ENCODE assay signal across 22 mouse cellular contexts in genomic region chr9:45090811-45091210, GRCm38 (mm10). TPM values are rescaled to one million over a fixed set of nuclear protein-coding genes. Genes with fewer than 3 reads are reported as not detected.
DNase-seq lines count a peak whose midpoint lies in the region; ATAC-seq and TF ChIP-seq lines count a peak whose summit lies in the region.
"Had no signal": no experiment of that assay in that cellular context is flagged by ENCODE, and none has a peak within 500 bp of the region (broad histone marks: within the 10 kb centered on the region; RNA-seq: fewer than 3 reads in every experiment).

No protein-coding gene starts in this region.

- no peak overlapping the region for H3K4me3 ChIP-seq in hindbrain, postnatal 0 days (ENCODE audit: low read length)
- no peak overlapping the region for H3K4me3 ChIP-seq in hindbrain, embryonic 11.5 days (ENCODE audit: low read depth, low read length)
- no peak overlapping the region for H3K4me3 ChIP-seq in lung, embryonic 14.5 days (ENCODE audit: low read depth, low read length)
- no peak overlapping the region for H3K4me3 ChIP-seq in CH12.LX (replicated peaks in 1 of 3; ENCODE audit: low read depth in 2 of 3, low read length in 2 of 3, poor library complexity in 1 of 3)
- H3K4me3 ChIP-seq: hindbrain, embryonic 10.5 days; kidney, embryonic 15.5 days; midbrain, embryonic 10.5 days; neural tube, embryonic 13.5 days had no signal

- in situ Hi-C loops in CH12.LX (cut with MboI; ENCODE audit: low pct_ligation_motif_present, low pct_unique_long_range_greater_than_20kb, low sequenced_read_pairs), result loop anchor here (5.0 kb wide), 1 partner anchor 64 kb away; no protein-coding TSS in a partner anchor

- dilution Hi-C loops in CH12.LX (cut with MboI; ENCODE audit: extremely low pct_ligation_motif_present, extremely low pct_unique_long_range_greater_than_20kb, low sequenced_read_pairs), result no loop called here

- no peak for TF ChIP-seq POLR2A in CH12.LX (IDR thresholded peaks at IDR 0.05; ENCODE audit: low read depth, low read length)

- H3K27me3 ChIP-seq in hindbrain, postnatal 0 days (ENCODE audit: insufficient read depth, low read length), result no peaks in the 10 kb centered on the region
- no peaks in the 10 kb centered on the region for H3K27me3 ChIP-seq in hindbrain, embryonic 11.5 days (ENCODE audit: control insufficient read depth, insufficient read depth, low read length)
- no peaks in the 10 kb centered on the region for H3K27me3 ChIP-seq in lung, embryonic 14.5 days (ENCODE audit: insufficient read depth, low read length)
- H3K27me3 ChIP-seq in CH12.LX (replicated peaks), result no peaks in the 10 kb centered on the region
- H3K27me3 ChIP-seq: kidney, embryonic 15.5 days had no signal

- H3K4me1 ChIP-seq in hindbrain, postnatal 0 days (ENCODE audit: insufficient read depth, low read length), result no peaks in the 10 kb centered on the region
- no peaks in the 10 kb centered on the region for H3K4me1 ChIP-seq in hindbrain, embryonic 11.5 days (replicated peaks; ENCODE audit: control insufficient read depth, insufficient read depth, low read length)
- H3K4me1 ChIP-seq in lung, embryonic 14.5 days (ENCODE audit: insufficient read depth), result no peaks in the 10 kb centered on the region
- H3K4me1 ChIP-seq in CH12.LX (ENCODE audit: control insufficient read depth in 1 of 2, insufficient read depth in 2 of 2), result peaks cover 14 to 22% of the 10 kb centered on the region in 2 experiments
- H3K4me1 ChIP-seq: hindbrain, embryonic 10.5 days; midbrain, embryonic 10.5 days; neural tube, embryonic 13.5 days had no signal

- H3K36me3 ChIP-seq in hindbrain, postnatal 0 days (ENCODE audit: insufficient read depth, low read length), result no peaks in the 10 kb centered on the region
- no peaks in the 10 kb centered on the region for H3K36me3 ChIP-seq in hindbrain, embryonic 11.5 days (ENCODE audit: control insufficient read depth, insufficient read depth, low read length)
- H3K36me3 ChIP-seq in lung, embryonic 14.5 days (ENCODE audit: insufficient read depth), result no peaks in the 10 kb centered on the region
- no peaks in the 10 kb centered on the region for H3K36me3 ChIP-seq in CH12.LX (replicated peaks in 1 of 2; ENCODE audit: control insufficient read depth in 1 of 2, insufficient read depth in 1 of 2, low read length in 1 of 2)
- H3K36me3 ChIP-seq: G1E; hindbrain, embryonic 10.5 days; kidney, embryonic 15.5 days; midbrain, embryonic 10.5 days; neural tube, embryonic 13.5 days had no signal

- TF ChIP-seq RAD21 in CH12.LX (IDR thresholded peaks at IDR 0.05; ENCODE audit: low read depth, low read length), result peak; percentile 67

- no peak overlapping the region for H3K9ac ChIP-seq in hindbrain, postnatal 0 days (replicated peaks; ENCODE audit: low read length)
- no peak overlapping the region for H3K9ac ChIP-seq in hindbrain, embryonic 11.5 days (ENCODE audit: low read depth, low read length)
- H3K9ac ChIP-seq in lung, embryonic 14.5 days, result no peak overlapping the region
- no peak overlapping the region for H3K9ac ChIP-seq in CH12.LX (ENCODE audit: insufficient read depth, low read depth)
- H3K9ac ChIP-seq: kidney, embryonic 15.5 days; neural tube, embryonic 13.5 days had no signal

- H3K27ac ChIP-seq in hindbrain, postnatal 0 days, result no peak overlapping the region
- no peak overlapping the region for H3K27ac ChIP-seq in hindbrain, embryonic 11.5 days (ENCODE audit: low read depth, low read length)
- no peak overlapping the region for H3K27ac ChIP-seq in lung, embryonic 14.5 days (ENCODE audit: low read depth)
- no peak overlapping the region for H3K27ac ChIP-seq in CH12.LX (ENCODE audit: insufficient read depth, low read depth)
- H3K27ac ChIP-seq: hindbrain, embryonic 10.5 days; kidney, embryonic 15.5 days; macrophage; midbrain, embryonic 10.5 days; neural tube, embryonic 13.5 days had no signal

- TF ChIP-seq CTCF in hindbrain, postnatal 0 days (IDR thresholded peaks at IDR 0.05; ENCODE audit: low read depth), result 0 out of 2 replicates have a peak, but pooled peaks have one; percentile 24
- 0 out of 2 replicates have a peak, but pooled peaks have one; percentile 18 for TF ChIP-seq CTCF in lung, embryonic 14.5 days (IDR thresholded peaks at IDR 0.05; ENCODE audit: low read depth)
- TF ChIP-seq CTCF in CH12.LX (conservative IDR thresholded peaks at IDR 0.05 in 1 of 2, IDR thresholded peaks at IDR 0.05 in 1 of 2; ENCODE audit: low read depth in 2 of 2, low read length in 2 of 2), result peak; percentile 41 to 69; a peak in 2 of 4 replicates

- no peaks in the 10 kb centered on the region for H3K79me2 ChIP-seq in CH12.LX (replicated peaks; ENCODE audit: control insufficient read depth, extremely low read depth, insufficient read depth, poor library complexity, severe bottlenecking)

- no peaks in the 10 kb centered on the region for H3K9me3 ChIP-seq in hindbrain, postnatal 0 days (ENCODE audit: low read length)
- H3K9me3 ChIP-seq in hindbrain, embryonic 11.5 days (ENCODE audit: control insufficient read depth, low read length), result no peaks in the 10 kb centered on the region
- no peaks in the 10 kb centered on the region for H3K9me3 ChIP-seq in lung, embryonic 14.5 days (ENCODE audit: low read depth, low read length)
- no peaks in the 10 kb centered on the region for H3K9me3 ChIP-seq in CH12.LX (replicated peaks; ENCODE audit: low read length)
- H3K9me3 ChIP-seq: G1E; hindbrain, embryonic 10.5 days; kidney, embryonic 15.5 days; midbrain, embryonic 10.5 days; neural tube, embryonic 13.5 days had no signal

- ATAC-seq in hindbrain, postnatal 0 days, result no peak
- ATAC-seq in hindbrain, embryonic 11.5 days (ENCODE audit: low FRiP score), result no peak
- ATAC-seq in lung, embryonic 14.5 days (ENCODE audit: insufficient read depth), result no peak
- 0 out of 2 replicates have a peak, but pooled peaks have one; percentile 18 for ATAC-seq in common myeloid progenitor, adult 5-6 weeks (replicated peaks; ENCODE audit: low read depth, poor library complexity, severe bottlenecking)

- H3K4me2 ChIP-seq in hindbrain, postnatal 0 days (ENCODE audit: low read depth, low read length), result no peak overlapping the region
- no peak overlapping the region for H3K4me2 ChIP-seq in hindbrain, embryonic 11.5 days (replicated peaks; ENCODE audit: low read depth, low read length)
- no peak overlapping the region for H3K4me2 ChIP-seq in lung, embryonic 14.5 days
- no peak overlapping the region for H3K4me2 ChIP-seq in CH12.LX (ENCODE audit: insufficient read depth, low read depth, poor library complexity, severe bottlenecking)
- H3K4me2 ChIP-seq: kidney, embryonic 15.5 days; neural tube, embryonic 13.5 days had no signal

- no peak for TF ChIP-seq EP300 in CH12.LX (IDR thresholded peaks at IDR 0.05; ENCODE audit: low read length)

- 60% methylated on average over 3 of the region's 3 CpGs for WGBS in hindbrain, postnatal 0 days
- 68% methylated on average over 3 of the region's 3 CpGs for WGBS in hindbrain, embryonic 11.5 days
- 61% methylated on average over 3 of the region's 3 CpGs for WGBS in lung, embryonic 14.5 days

- DNase-seq in hindbrain, postnatal 0 days (ENCODE audit: low spot score), result no peak
- DNase-seq in hindbrain, embryonic 11.5 days (ENCODE audit: low spot score), result no peak
- DNase-seq in lung, embryonic 14.5 days, result no peak
- no peak for DNase-seq in lung, postnatal 14 days
- DNase-seq in CH12.LX (ENCODE audit: extremely low read depth), result no peak
- no peak for DNase-seq in thymus, postnatal 10 days (ENCODE audit: low spot score in 2 of 2)
- DNase-seq: adrenal gland, postnatal 14 days; cerebellum, adult 18-20 months; cerebellum, postnatal 36 days; gastrocnemius, postnatal 14 days; lung, adult 18-20 months; right cerebral cortex, postnatal 14 days; thymus, adult 18-20 months had no signal

RNA-seq across cellular contexts. Expression of gene Jaml, which starts 11.8 kb away (rescaled TPM):
- not detected in 2 replicates for total RNA-seq in hindbrain, postnatal 0 days (2014; rRNA removed)
- 0.40 and 0.71 TPM in 2 replicates for polyA plus RNA-seq in hindbrain, postnatal 0 days (2015; fragmentation: Nextera tagmentation; extraction: Ambion mirVana)
- polyA plus RNA-seq in hindbrain, embryonic 11.5 days (2014; fragmentation: Nextera tagmentation; extraction: Ambion mirVana), result 0.31 and 0.36 TPM in 2 replicates
- polyA plus RNA-seq in lung, embryonic 14.5 days (2014; fragmentation: Nextera tagmentation; extraction: Ambion mirVana), result 0.30 and 0.45 TPM in 2 replicates
- total RNA-seq in CH12.LX (2012; rRNA removed), result 0.51 and 0.88 TPM in 2 replicates
- 0.87 and 0.96 TPM in 2 replicates for total RNA-seq in CH12.LX (2014; rRNA removed)
- polyA plus RNA-seq in CH12.LX (2012; ENCODE audit: insufficient read length, low read depth), result 1.1 and 1.4 TPM in 2 replicates
- 1.6 and 6.1 TPM in 2 replicates for total RNA-seq in common myeloid progenitor, adult 5-6 weeks (2017)
- total RNA-seq: G1E had no signal
- polyA plus RNA-seq: forebrain, embryonic 11.5 days; G1E had no signal

RNA-seq across cellular contexts. Expression of gene Scn2b, which starts 26.8 kb away (rescaled TPM):
- 9.9 and 14.3 TPM in 2 replicates for total RNA-seq in hindbrain, postnatal 0 days (2014; rRNA removed)
- polyA plus RNA-seq in hindbrain, postnatal 0 days (2015; fragmentation: Nextera tagmentation; extraction: Ambion mirVana), result 9.0 and 9.7 TPM in 2 replicates
- polyA plus RNA-seq in hindbrain, embryonic 11.5 days (2014; fragmentation: Nextera tagmentation; extraction: Ambion mirVana), result 3.8 and 4.7 TPM in 2 replicates
- polyA plus RNA-seq in lung, embryonic 14.5 days (2014; fragmentation: Nextera tagmentation; extraction: Ambion mirVana), result 3.2 and 3.9 TPM in 2 replicates
- 0.04 TPM in 1 of 2 replicates, not detected in the other for total RNA-seq in CH12.LX (2012; rRNA removed)
- not detected in 2 replicates for total RNA-seq in CH12.LX (2014; rRNA removed)
- polyA plus RNA-seq in CH12.LX (2012; ENCODE audit: insufficient read length, low read depth), result 0.07 TPM in 1 of 2 replicates, not detected in the other
- total RNA-seq in common myeloid progenitor, adult 5-6 weeks (2017), result not detected in 2 replicates
- polyA plus RNA-seq: G1E had no signal

RNA-seq across cellular contexts. Expression of gene Mpzl3, which starts 35.8 kb away (rescaled TPM):
- total RNA-seq in hindbrain, postnatal 0 days (2014; rRNA removed), result 0.50 and 1.8 TPM in 2 replicates
- 1.2 and 1.6 TPM in 2 replicates for polyA plus RNA-seq in hindbrain, postnatal 0 days (2015; fragmentation: Nextera tagmentation; extraction: Ambion mirVana)
- polyA plus RNA-seq in hindbrain, embryonic 11.5 days (2014; fragmentation: Nextera tagmentation; extraction: Ambion mirVana), result 1.7 and 2.8 TPM in 2 replicates
- 1.9 and 2.1 TPM in 2 replicates for polyA plus RNA-seq in lung, embryonic 14.5 days (2014; fragmentation: Nextera tagmentation; extraction: Ambion mirVana)
- 3.1 and 3.4 TPM in 2 replicates for total RNA-seq in CH12.LX (2012; rRNA removed)
- 5.3 and 5.5 TPM in 2 replicates for total RNA-seq in CH12.LX (2014; rRNA removed)
- 4.4 and 5.2 TPM in 2 replicates for polyA plus RNA-seq in CH12.LX (2012; ENCODE audit: insufficient read length, low read depth)
- total RNA-seq in common myeloid progenitor, adult 5-6 weeks (2017), result 0.27 and 1.0 TPM in 2 replicates

RNA-seq across cellular contexts. Expression of gene Scn4b, which starts 47.4 kb away (rescaled TPM):
- 2.2 TPM in 2 replicates for total RNA-seq in hindbrain, postnatal 0 days (2014; rRNA removed)
- 0.79 and 0.85 TPM in 2 replicates for polyA plus RNA-seq in hindbrain, postnatal 0 days (2015; fragmentation: Nextera tagmentation; extraction: Ambion mirVana)
- polyA plus RNA-seq in hindbrain, embryonic 11.5 days (2014; fragmentation: Nextera tagmentation; extraction: Ambion mirVana), result 0.12 and 0.14 TPM in 2 replicates
- polyA plus RNA-seq in lung, embryonic 14.5 days (2014; fragmentation: Nextera tagmentation; extraction: Ambion mirVana), result not detected in 2 replicates
- total RNA-seq in CH12.LX (2012; rRNA removed) (0.04 TPM in 1 of 2 replicates, not detected in the other), CH12.LX (2014; rRNA removed) (0.04 TPM in 1 of 2 replicates, not detected in the other)
- not detected in 2 replicates for polyA plus RNA-seq in CH12.LX (2012; ENCODE audit: insufficient read length, low read depth)
- not detected in 2 replicates for total RNA-seq in common myeloid progenitor, adult 5-6 weeks (2017)
- polyA plus RNA-seq: G1E; macrophage; stomach, embryonic 14.5 days had no signal

RNA-seq across cellular contexts. Expression of gene Mpzl2, which starts 51.2 kb away (rescaled TPM):
- 2.0 and 4.1 TPM in 2 replicates for total RNA-seq in hindbrain, postnatal 0 days (2014; rRNA removed)
- 3.0 and 4.1 TPM in 2 replicates for polyA plus RNA-seq in hindbrain, postnatal 0 days (2015; fragmentation: Nextera tagmentation; extraction: Ambion mirVana)
- polyA plus RNA-seq in hindbrain, embryonic 11.5 days (2014; fragmentation: Nextera tagmentation; extraction: Ambion mirVana), result 2.6 and 3.8 TPM in 2 replicates
- 14.7 and 15.0 TPM in 2 replicates for polyA plus RNA-seq in lung, embryonic 14.5 days (2014; fragmentation: Nextera tagmentation; extraction: Ambion mirVana)
- total RNA-seq in CH12.LX (2012; rRNA removed) (0.30 and 0.38 TPM in 2 replicates), CH12.LX (2014; rRNA removed) (0.18 and 0.36 TPM in 2 replicates)
- polyA plus RNA-seq in CH12.LX (2012; ENCODE audit: insufficient read length, low read depth), result 0.27 and 0.57 TPM in 2 replicates
- total RNA-seq in common myeloid progenitor, adult 5-6 weeks (2017), result not detected in 2 replicates
- polyA plus RNA-seq: G1E, macrophage had no signal
